Mouse (Mus musculus) neural tube, embryonic 13.5 days (tissue): ENCODE measurements around the gene Slc30a10. TPM values are rescaled to one million over a fixed set of nuclear protein-coding genes. Genes with fewer than 3 reads are reported as not detected.
A peak's percentile ranks its signal among the peaks of the same experiment; 100 is the strongest.

ENCODE experiments used
- ATAC-seq: fragments of 200-750 bp; cut with Nextera tagmentation; 2 replicates; pipeline ENCODE4 v1.8.0; 2017; ENCODE audit warnings: low read depth, mild to moderate bottlenecking, moderate TSS enrichment, moderate library complexity
- H3K27ac ChIP-seq: fragments of 300-500 bp; sonication (generic); replicated peaks from 2 replicates; pipeline ENCODE4 v1.5.1; 2015; ENCODE audit warnings: moderate library complexity, mild to moderate bottlenecking, inconsistent platforms
- H3K27me3 ChIP-seq: fragments of 300-500 bp; sonication (generic); 2 replicates; pipeline ENCODE4 v1.6.1; 2015; ENCODE audit warnings: mild to moderate bottlenecking, inconsistent platforms
- H3K36me3 ChIP-seq: fragments of 300-500 bp; sonication (generic); 2 replicates; pipeline ENCODE4 v1.6.1; 2015; ENCODE audit warnings: mild to moderate bottlenecking, inconsistent platforms
- H3K4me1 ChIP-seq: fragments of 300-500 bp; sonication (generic); replicated peaks from 2 replicates; pipeline ENCODE4 v1.6.1; 2015; ENCODE audit warnings: inconsistent platforms
- H3K4me2 ChIP-seq: fragments of 300-500 bp; sonication (generic); 2 replicates; pipeline ENCODE4 v1.6.1; 2015; ENCODE audit warnings: inconsistent platforms, mild to moderate bottlenecking, moderate library complexity
- H3K4me3 ChIP-seq: fragments of 300-500 bp; sonication (generic); 2 replicates; pipeline ENCODE4 v1.5.1; 2015; ENCODE audit warnings: mild to moderate bottlenecking, inconsistent platforms
- H3K9ac ChIP-seq: fragments of 300-500 bp; sonication (generic); 2 replicates; pipeline ENCODE4 v1.6.1; 2015; ENCODE audit warnings: moderate library complexity, mild to moderate bottlenecking, inconsistent platforms
- H3K9me3 ChIP-seq: fragments of 300-500 bp; sonication (generic); 2 replicates; pipeline ENCODE4 v1.6.1; 2016; ENCODE audit warnings: inconsistent platforms
- WGBS: fragments of 180-500 bp; shearing (Covaris S2); methylation state at CpG from one replicate; pipeline ENCODE4 v1.1.7; 2015; 5-methylcytosine and 5-hydroxymethylcytosine counted together
- polyA plus RNA-seq: library from polyadenylated mRNA; unstranded; fragments of >200 nt; fragmentation: Nextera tagmentation; extraction: Ambion mirVana; gene quantifications from 2 replicates; pipeline ENCODE4 v1.2.1, GENCODE M21; 2015

Slc30a10 gene
- polyA plus RNA-seq, 1 experiment from 2014 or later, result 2.9 TPM

DNA sequence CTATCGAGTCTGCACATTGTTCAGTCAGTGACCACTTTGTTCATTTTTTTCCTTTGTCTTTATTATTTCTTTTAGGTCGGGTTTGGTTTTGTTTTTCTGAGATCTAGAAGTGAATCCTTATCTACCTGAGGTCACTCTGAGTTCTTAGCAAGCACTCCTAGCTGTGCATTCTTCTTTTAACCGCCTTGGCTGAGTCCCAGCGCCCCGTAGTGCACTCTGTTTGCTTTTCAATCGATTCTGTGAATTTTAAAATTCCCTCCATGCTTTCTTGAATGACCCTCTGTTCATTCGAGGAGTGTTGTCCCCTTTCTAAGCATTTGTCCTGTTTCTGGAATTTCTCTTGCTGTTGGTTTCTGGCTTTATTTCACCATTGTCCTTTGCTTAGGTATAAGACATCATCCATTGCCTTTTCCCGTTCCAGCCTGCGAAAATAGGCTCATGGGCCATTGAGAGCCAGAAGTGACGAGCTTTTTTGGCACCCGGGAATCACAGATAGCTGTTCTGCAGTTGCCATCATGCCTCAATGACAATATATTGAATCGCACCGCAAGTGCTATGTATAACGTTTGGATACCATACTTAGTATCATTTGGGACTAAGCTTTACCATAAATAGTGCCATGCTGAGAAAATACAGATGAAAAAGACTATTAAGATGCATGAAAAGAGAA lies 42.3 kb downstream of the Slc30a10 start:
- 68% methylated on average over 14 of the region's 14 CpGs for WGBS
- no peaks in the 10 kb centered on the region for H3K27me3 ChIP-seq
- H3K4me1 ChIP-seq, result peaks cover 27% of the 10 kb centered on the region
- H3K9me3 ChIP-seq, result no peaks in the 10 kb centered on the region
- no peak overlapping the region for H3K4me2 ChIP-seq
- H3K36me3 ChIP-seq, result no peaks in the 10 kb centered on the region
- H3K27ac ChIP-seq, result no peak overlapping the region
- ATAC-seq, result no peak
- H3K4me3 ChIP-seq, result no peak overlapping the region
- no peak overlapping the region for H3K9ac ChIP-seq

- Histone ChIP-seq H3K27me3 (no peaks in the 10 kb centered on the region), H3K4me1 (peaks cover 12% of the 10 kb centered on the region; the same call in 1 of the 2 replicates), H3K4me3 (no peak overlapping the region), H3K9me3 (no peaks in the 10 kb centered on the region), H3K27ac (no peak overlapping the region), H3K36me3 (no peaks in the 10 kb centered on the region), H3K9ac (no peak overlapping the region), H3K4me2 (no peak overlapping the region)
- no peak for ATAC-seq
- WGBS, result 75% methylated on average over 7 of the region's 7 CpGs
Observed at GRCm38 (mm10) chr1:185500602-185501001, 46.0 kb downstream of the Slc30a10 start.

- WGBS, result 39% methylated on average over 10 of the region's 10 CpGs
- Histone ChIP-seq H3K4me2 (no peak overlapping the region), H3K9ac (no peak overlapping the region), H3K27me3 (no peaks in the 10 kb centered on the region), H3K9me3 (no peaks in the 10 kb centered on the region), H3K4me1 (peaks cover 6% of the 10 kb centered on the region; the same call in 1 of the 2 replicates), H3K4me3 (no peak overlapping the region), H3K27ac (no peak overlapping the region), H3K36me3 (no peaks in the 10 kb centered on the region)
- no peak for ATAC-seq
Observed at GRCm38 (mm10) chr1:185501801-185502340, 47.2 kb downstream of the Slc30a10 start.

- 37% methylated on average over 6 of the region's 6 CpGs for WGBS
- no peak for ATAC-seq
- Histone ChIP-seq H3K27me3 (no peaks in the 10 kb centered on the region), H3K4me3 (no peak overlapping the region), H3K9ac (no peak overlapping the region), H3K36me3 (no peaks in the 10 kb centered on the region), H3K9me3 (no peaks in the 10 kb centered on the region), H3K4me2 (no peak overlapping the region), H3K4me1 (no peaks in the 10 kb centered on the region), H3K27ac (no peak overlapping the region)
Observed at GRCm38 (mm10) chr1:185502550-185502949, 47.9 kb downstream of the Slc30a10 start.

GRCm38 (mm10) chr1:185509042-185509441 lies 54.4 kb downstream of the Slc30a10 start:
- H3K4me3 ChIP-seq, result no peak overlapping the region
- H3K4me1 ChIP-seq, result no peaks in the 10 kb centered on the region
- no peak overlapping the region for H3K9ac ChIP-seq
- no peak overlapping the region for H3K27ac ChIP-seq
- H3K36me3 ChIP-seq, result no peaks in the 10 kb centered on the region
- ATAC-seq, result no peak
- no peaks in the 10 kb centered on the region for H3K9me3 ChIP-seq
- no peaks in the 10 kb centered on the region for H3K27me3 ChIP-seq
- 44% methylated on average over 3 of the region's 3 CpGs for WGBS
- no peak overlapping the region for H3K4me2 ChIP-seq

DNA sequence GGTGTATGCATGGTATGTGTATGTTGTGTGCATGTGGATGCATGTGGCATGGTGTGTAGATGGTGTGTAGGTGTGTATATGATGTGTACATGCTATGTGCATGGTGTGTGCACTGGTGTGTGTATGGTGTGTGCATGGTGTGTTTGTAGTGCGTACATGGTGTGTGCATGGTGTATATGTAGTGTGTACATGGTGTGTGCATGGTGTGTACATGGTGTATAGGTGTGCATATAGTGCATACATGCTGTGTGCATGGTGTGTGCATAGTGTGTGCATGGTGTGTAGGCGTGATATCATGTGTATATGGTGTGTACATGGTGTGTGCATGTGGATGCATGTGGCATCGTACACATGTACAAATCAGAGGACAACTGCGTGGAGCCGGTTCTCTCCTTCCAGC lies 56.7 kb downstream of the Slc30a10 start:
- Histone ChIP-seq H3K27ac (no peak overlapping the region), H3K9ac (no peak overlapping the region), H3K4me3 (no peak overlapping the region), H3K4me1 (no peaks in the 10 kb centered on the region), H3K36me3 (no peaks in the 10 kb centered on the region), H3K27me3 (no peaks in the 10 kb centered on the region), H3K4me2 (no peak overlapping the region), H3K9me3 (no peaks in the 10 kb centered on the region)
- no peak for ATAC-seq
- WGBS, result 90% methylated on average over 5 of the region's 5 CpGs

- no peaks in the 10 kb centered on the region for H3K4me1 ChIP-seq
- H3K4me3 ChIP-seq, result no peak overlapping the region
- peak; percentile 50; the same call in 1 of the 2 replicates for ATAC-seq
- 46% methylated on average over 14 of the region's 14 CpGs for WGBS
- no peak overlapping the region for H3K4me2 ChIP-seq
- H3K36me3 ChIP-seq, result no peaks in the 10 kb centered on the region
- no peaks in the 10 kb centered on the region for H3K27me3 ChIP-seq
- H3K27ac ChIP-seq, result no peak overlapping the region
- H3K9ac ChIP-seq, result no peak overlapping the region
- H3K9me3 ChIP-seq, result no peaks in the 10 kb centered on the region
Observed at GRCm38 (mm10) chr1:185515526-185515979, 60.9 kb downstream of the Slc30a10 start.

DNA sequence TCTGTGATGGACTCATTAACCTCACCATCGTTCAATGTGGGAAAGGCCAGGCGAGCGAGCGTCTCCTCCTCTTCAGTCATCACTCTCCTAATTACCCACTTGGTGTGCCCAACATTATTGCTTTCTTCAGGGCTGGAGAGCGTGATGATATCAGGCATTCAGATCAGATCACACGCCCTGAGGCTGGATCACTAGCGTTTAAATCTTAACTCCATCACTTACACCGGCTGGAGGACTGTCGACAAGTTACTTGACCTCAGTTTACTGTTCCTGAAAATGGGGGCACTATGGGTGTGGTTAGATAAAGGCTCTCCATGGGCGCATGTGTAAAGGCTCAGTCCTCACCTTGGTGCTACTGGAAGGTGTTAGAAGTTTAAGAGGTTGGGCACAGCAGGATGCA lies 61.4 kb downstream of the Slc30a10 start:
- ATAC-seq, result peak; percentile 23; the same call in 1 of the 2 replicates
- H3K36me3 ChIP-seq, result no peaks in the 10 kb centered on the region
- H3K9me3 ChIP-seq, result no peaks in the 10 kb centered on the region
- H3K4me3 ChIP-seq, result no peak overlapping the region
- no peaks in the 10 kb centered on the region for H3K27me3 ChIP-seq
- no peak overlapping the region for H3K27ac ChIP-seq
- no peak overlapping the region for H3K9ac ChIP-seq
- no peak overlapping the region for H3K4me2 ChIP-seq
- 48% methylated on average over 10 of the region's 10 CpGs for whole genome bisulfite sequencing
- H3K4me1 ChIP-seq, result no peaks in the 10 kb centered on the region

GRCm38 (mm10) chr1:185517566-185517965 lies 62.9 kb downstream of the Slc30a10 start:
- WGBS, result 6% methylated on average over 3 of the region's 5 CpGs
- Histone ChIP-seq H3K4me1 (no peaks in the 10 kb centered on the region), H3K4me3 (no peak overlapping the region), H3K9ac (no peak overlapping the region), H3K27me3 (no peaks in the 10 kb centered on the region), H3K9me3 (no peaks in the 10 kb centered on the region), H3K27ac (no peak overlapping the region), H3K36me3 (no peaks in the 10 kb centered on the region), H3K4me2 (no peak overlapping the region)
- no peak for ATAC-seq

Other genes with a start within 250 kb of the Slc30a10 start
- 17.6 and 20.5 TPM in 2 replicates for gene Iars2, start 125.5 kb upstream of the Slc30a10 start, polyA plus RNA-seq
- 53.5 and 56.1 TPM in 2 replicates for gene Bpnt1, start 122.7 kb upstream of the Slc30a10 start, polyA plus RNA-seq
- gene Eprs, start 91.8 kb upstream of the Slc30a10 start, polyA plus RNA-seq, result 134 and 135 TPM in 2 replicates